Mouse (Mus musculus): Measurements from ENCODE around the gene 4930402H24Rik.
"Not testable (repeated sequence)": the region's sequence is repeated elsewhere in the genome, so short reads cannot be mapped to it uniquely, and the experiment has no call there.

The 4930402H24Rik gene

GRCm38 (mm10) chr2:130852964-130853363, 53.2 kb downstream of the 4930402H24Rik start:
- DNase-seq (ENCODE audit: low spot score in 2 of 2), result no peak

- DNase-seq (ENCODE audit: low spot score in 2 of 2), result no peak
Observed at GRCm38 (mm10) chr2:130851363-130852246, 54.6 kb downstream of the 4930402H24Rik start.

DNA sequence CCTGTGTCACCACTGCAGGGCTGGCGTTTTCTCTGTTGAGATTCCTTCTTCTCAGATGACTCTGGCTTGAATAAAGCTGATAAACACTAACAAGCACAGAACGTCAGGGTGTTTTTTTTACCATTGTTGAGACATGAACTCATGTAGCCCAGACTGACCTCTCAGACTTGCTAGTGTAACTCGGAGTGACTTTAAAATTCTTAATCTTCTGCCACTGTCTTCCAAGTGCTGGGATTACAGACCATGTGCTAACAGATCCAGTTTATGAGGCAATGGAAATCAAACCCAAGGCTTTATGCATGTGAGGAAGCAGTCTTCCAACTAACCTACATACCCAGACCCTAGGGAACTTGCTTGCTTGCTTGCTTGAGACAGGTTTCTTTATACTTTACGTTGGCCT, 56.5 kb downstream of the 4930402H24Rik start:
- DNase-seq (ENCODE audit: low spot score in 2 of 2), result no peak

DNA sequence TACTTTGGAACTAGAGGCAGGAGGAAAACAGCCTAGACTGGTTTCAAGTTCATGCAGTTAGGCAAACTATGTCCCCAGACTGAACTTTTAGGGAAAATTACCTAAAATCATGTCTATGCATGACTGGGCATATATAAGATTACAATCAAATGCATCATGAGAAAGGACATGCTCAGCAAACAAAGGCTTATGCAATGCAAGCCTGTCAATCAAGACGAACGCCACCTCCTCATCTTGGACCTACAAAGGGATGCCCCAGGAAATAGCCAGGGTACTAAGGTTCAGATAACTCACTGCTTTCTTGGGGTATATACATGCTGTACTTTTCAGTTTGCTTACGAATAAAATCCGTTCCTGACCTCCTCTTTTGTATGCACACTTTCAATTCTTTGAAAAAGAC, 57.9 kb downstream of the 4930402H24Rik start:
- DNase-seq (ENCODE audit: low spot score in 2 of 2), result no peak

DNA sequence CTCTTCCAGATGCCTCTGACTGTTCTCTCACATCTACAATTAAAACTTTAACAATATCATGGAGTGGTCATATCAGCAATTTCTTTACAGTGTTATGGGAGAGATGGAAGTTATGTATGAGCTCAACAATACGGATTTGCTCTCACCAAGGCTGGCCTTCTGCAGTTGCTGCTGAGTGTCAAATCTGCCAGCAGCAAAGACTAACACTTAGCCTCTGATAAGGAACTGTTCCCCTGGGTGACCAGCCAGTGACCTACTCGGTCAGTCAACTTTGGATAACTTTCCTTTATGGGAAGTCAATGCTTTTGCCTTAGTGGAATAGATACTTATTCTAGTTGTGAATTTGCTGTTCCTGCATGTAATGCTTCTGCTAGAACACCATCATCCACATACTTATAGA, 62.6 kb downstream of the 4930402H24Rik start:
- no peak for DNase-seq (ENCODE audit: low spot score in 2 of 2)

GRCm38 (mm10) chr2:130840846-130841245, 65.4 kb downstream of the 4930402H24Rik start:
- DNase-seq (ENCODE audit: low spot score in 2 of 2), result no peak

DNA sequence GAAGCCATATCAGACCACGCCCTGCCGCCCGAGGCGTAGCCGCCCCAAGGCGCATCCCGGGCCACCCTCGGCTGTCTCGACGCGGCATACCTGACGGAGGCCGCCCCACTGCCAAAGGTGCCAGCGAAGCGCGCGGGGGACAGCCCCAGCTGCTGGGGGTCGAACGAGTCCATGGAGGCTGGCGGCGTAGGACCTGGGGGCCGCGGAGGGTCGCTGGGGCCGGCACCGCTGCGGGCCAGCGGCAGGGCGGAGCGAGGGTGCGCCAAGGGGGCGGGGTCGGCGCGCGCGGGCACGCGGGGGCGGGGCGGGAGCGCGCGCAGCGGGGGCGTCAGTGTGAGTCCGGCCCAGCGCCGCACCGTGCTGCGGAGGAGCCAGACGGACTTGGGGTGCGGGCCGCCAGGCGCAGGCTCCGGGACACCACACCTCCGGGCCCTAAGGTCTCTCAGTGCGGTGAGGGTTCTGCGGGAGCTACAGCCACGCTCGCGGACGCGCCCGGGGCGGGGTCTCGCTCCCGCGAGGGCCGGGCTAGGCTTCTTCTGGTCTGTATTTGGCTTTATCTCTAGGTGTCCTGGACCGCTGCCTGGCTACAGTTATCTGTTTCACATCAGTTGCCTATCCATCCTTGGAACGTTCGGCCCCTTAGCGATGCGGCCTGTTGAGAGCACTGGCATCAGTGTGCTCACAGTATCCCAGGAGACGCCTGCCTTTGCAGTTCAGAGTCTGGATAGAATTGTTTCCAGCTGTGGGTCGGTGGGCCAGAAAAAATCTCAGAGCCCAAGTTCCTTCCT, 66.1 kb downstream of the 4930402H24Rik start:
- DNase-seq (ENCODE audit: low spot score in 2 of 2), result peak; percentile 58 to 67

GRCm38 (mm10) chr2:130839528-130839873, 66.7 kb downstream of the 4930402H24Rik start:
- DNase-seq (ENCODE audit: low spot score in 2 of 2), result no peak

DNA sequence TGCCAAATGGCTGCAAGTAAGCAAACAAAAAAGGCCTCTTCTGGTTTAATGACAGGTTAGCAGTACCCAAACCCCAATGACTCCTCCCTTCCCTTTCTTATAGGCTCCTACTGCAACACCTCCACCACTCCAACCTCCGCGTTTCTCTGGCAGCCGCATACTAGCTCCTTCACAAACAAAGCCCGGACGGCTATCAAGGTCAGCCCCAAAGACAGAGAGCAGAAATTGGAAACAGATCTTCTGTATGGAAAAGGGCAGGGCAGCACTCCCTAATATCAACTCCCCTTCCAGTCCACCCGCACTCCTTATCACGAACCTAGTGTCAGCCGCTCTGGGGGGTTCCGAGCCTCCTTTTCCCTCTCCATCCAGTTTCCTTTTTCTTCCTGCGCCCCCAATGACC, 67.1 kb downstream of the 4930402H24Rik start:
- peak; percentile 5 to 7 for DNase-seq (ENCODE audit: low spot score in 2 of 2)

DNA sequence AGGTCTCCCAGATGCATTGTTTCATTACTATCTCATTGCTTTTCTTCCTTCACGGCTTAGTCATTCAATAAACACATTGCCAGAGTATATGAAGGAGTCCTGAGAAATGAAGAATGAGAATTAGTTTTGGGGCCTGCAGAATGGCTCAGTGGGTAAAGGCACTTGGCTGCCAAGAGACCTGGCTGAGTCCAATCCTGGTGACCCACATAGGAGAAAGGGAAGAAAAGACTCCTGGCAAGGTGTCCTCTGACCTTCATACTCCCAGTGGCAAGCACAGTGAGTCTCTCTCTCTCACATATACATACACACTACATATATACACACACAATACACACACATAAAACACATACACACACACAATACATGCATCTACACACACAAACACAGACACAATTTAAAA, 68.1 kb downstream of the 4930402H24Rik start:
- DNase-seq (ENCODE audit: low spot score in 2 of 2), result no peak

- no peak for DNase-seq (ENCODE audit: low spot score in 2 of 2)
Observed at GRCm38 (mm10) chr2:130833699-130834098, 72.5 kb downstream of the 4930402H24Rik start.

DNA sequence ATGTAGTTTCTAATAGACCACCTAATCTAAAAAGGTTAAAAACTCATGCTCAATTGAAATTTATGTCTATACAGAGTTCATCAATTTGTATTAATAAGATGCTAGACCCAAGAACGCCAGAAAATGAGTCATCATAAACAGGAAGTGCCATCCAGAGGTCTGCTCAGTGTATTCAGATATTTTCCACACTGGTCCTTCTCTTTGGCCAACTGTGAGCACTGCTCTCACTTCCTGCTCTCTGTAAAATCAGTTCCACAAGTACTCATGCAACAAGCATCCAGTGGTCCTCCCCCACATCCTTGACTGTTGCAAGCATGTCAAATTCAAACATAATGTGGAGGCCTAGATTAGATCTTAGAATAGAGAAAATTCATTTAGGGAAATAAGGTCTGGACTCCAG, 73.6 kb downstream of the 4930402H24Rik start:
- no peak for DNase-seq (ENCODE audit: low spot score in 2 of 2)

- DNase-seq (ENCODE audit: low spot score in 2 of 2), result no peak
Observed at GRCm38 (mm10) chr2:130832012-130832411, 74.2 kb downstream of the 4930402H24Rik start.

- DNase-seq (ENCODE audit: low spot score in 2 of 2), result no peak
Observed at GRCm38 (mm10) chr2:130830236-130830635, 76.0 kb downstream of the 4930402H24Rik start.

- DNase-seq (ENCODE audit: low spot score in 2 of 2), result no peak
Observed at GRCm38 (mm10) chr2:130829496-130829895, 76.7 kb downstream of the 4930402H24Rik start.

GRCm38 (mm10) chr2:130828668-130829067, 77.5 kb downstream of the 4930402H24Rik start:
- no peak for DNase-seq (ENCODE audit: low spot score in 2 of 2)

- not testable (repeated sequence) for DNase-seq (ENCODE audit: low spot score in 2 of 2)
Observed at GRCm38 (mm10) chr2:130828066-130828465, 78.1 kb downstream of the 4930402H24Rik start.

DNA sequence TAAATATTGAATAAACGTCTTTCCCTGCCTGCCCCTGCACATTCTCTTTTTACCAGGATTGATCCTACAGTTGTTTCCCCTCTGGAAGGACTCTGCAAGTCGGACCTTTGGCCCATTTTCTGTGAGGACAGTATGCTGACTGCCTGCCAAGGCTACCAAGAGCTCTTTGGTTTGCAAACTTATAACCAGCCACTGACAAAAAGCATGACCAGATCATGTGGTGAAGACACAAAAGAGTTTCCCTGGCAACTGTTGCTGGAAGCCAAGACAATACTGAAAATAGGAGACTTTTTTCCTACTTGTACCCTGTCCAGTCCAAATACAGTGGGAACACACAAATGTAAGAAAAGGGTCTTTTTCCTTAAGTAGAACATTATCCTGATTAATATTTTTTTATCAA, 78.8 kb downstream of the 4930402H24Rik start:
- DNase-seq (ENCODE audit: low spot score in 2 of 2), result no peak

DNA sequence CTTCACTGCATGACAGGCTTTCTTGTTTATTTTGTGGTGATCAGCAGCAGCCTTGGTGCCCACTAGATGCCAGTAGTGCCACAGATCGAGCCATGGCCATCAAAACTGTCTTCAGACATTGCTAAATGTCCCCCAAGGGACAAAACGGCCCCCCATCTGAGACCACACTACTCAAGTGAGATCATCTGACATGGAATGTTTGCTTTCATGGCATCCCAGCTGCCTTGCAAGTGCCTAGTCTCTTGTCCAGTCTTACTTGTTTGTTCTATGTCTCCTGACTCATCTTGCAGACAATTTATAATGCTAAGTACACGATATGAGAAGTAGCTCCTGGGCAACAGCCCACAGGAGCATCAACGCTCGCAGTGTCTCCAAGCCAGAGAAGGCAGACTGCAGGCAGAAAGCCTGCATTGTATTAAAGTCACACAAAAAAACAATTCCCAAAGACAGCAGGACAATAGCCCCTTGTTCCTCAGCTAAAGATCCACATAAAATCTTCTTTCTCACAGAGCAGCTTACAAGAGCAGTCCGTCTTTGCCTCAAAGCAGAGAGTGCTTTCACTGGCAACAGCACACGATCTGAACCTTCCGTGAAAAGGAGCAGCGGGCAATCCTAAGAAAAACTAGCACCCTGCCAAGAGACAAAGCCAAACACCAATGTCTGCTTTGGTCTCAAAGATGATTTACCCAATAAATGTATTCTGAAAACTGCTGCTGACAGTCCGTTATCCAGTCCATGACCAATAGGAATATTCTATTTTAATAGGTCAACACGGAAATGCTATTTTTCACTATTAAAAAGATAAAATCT, 87.2 kb downstream of the 4930402H24Rik start:
- DNase-seq (ENCODE audit: low spot score in 2 of 2), result no peak

DNA sequence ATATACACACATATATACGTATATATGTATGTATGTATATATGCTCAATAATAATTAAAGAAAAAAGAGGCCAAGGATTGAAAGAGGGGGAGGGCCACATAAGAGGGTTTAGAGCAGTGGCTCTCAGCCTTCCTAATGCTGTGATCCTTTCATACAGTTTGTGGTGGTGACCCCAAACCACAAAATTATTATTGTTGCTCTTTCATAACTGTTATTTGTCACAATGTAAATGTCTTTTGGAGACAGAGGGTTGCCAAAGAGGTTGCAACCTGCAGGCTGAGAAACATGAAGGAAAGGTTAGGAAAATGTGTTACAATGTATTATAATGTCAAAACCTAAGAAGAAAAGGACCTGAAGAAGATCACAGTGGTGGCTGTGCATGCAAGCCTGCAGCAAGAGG, 88.3 kb downstream of the 4930402H24Rik start:
- no peak for DNase-seq (ENCODE audit: low spot score in 2 of 2)

- DNase-seq (ENCODE audit: low spot score in 2 of 2), result no peak
Observed at GRCm38 (mm10) chr2:130816205-130816604, 90.0 kb downstream of the 4930402H24Rik start.

- no peak for DNase-seq (ENCODE audit: low spot score in 2 of 2)
Observed at GRCm38 (mm10) chr2:130814492-130814891, 91.7 kb downstream of the 4930402H24Rik start.

Data from thymus, postnatal 10 days (tissue).